Mouse (Mus musculus) hindbrain, embryonic 12.5 days (tissue): ENCODE measurements around the gene Arid4a. TPM values are rescaled to one million over a fixed set of nuclear protein-coding genes. Genes with fewer than 3 reads are reported as not detected.

Experiments
- ATAC-seq: fragments of 200-750 bp; cut with Nextera tagmentation; 2 replicates; pipeline ENCODE4 v1.8.0; 2017; ENCODE audit warnings: moderate TSS enrichment; ENCODE audit not compliant: low FRiP score
- H3K27ac ChIP-seq: fragments of 300-500 bp; sonication (generic); 2 replicates; pipeline ENCODE4 v1.5.1; 2016; ENCODE audit warnings: mild to moderate bottlenecking
- H3K27me3 ChIP-seq: fragments of 300-500 bp; sonication (generic); 2 replicates; pipeline ENCODE4 v1.6.1; 2016; ENCODE audit warnings: mild to moderate bottlenecking
- H3K36me3 ChIP-seq: fragments of 300-500 bp; sonication (generic); 2 replicates; pipeline ENCODE4 v1.6.1; 2016; ENCODE audit warnings: mild to moderate bottlenecking
- H3K4me1 ChIP-seq: fragments of 300-500 bp; sonication (generic); 2 replicates; pipeline ENCODE4 v1.6.1; 2016
- H3K4me2 ChIP-seq: fragments of 300-500 bp; sonication (generic); replicated peaks from 2 replicates; pipeline ENCODE4 v1.6.1; 2016; ENCODE audit warnings: mild to moderate bottlenecking
- H3K4me3 ChIP-seq: fragments of 300-500 bp; sonication (generic); 2 replicates; pipeline ENCODE4 v1.5.1; 2016; ENCODE audit warnings: mild to moderate bottlenecking
- H3K9ac ChIP-seq: fragments of 300-500 bp; sonication (generic); 2 replicates; pipeline ENCODE4 v1.6.1; 2016; ENCODE audit warnings: mild to moderate bottlenecking, moderate library complexity
- H3K9me3 ChIP-seq: fragments of 300-500 bp; sonication (generic); replicated peaks from 2 replicates; pipeline ENCODE4 v1.6.1; 2016; ENCODE audit warnings: mild to moderate bottlenecking
- WGBS: fragments of 180-500 bp; shearing (Covaris S2); methylation state at CpG from one replicate; pipeline ENCODE4 v1.1.7; 2016; 5-methylcytosine and 5-hydroxymethylcytosine counted together
- polyA plus RNA-seq: library from polyadenylated mRNA; unstranded; fragments of >200 nt; fragmentation: Nextera tagmentation; extraction: Ambion mirVana; gene quantifications from 2 replicates; pipeline ENCODE4 v1.2.1, GENCODE M21; 2016

Arid4a gene
- polyA plus RNA-seq = 35.1 and 36.4 TPM in 2 replicates

GRCm38 (mm10) chr12:71015363-71016210 is at the start of gene Arid4a:
TSS of gene Arid4a (plus strand) at chr12:71015990.
- no peaks in the 10 kb centered on the region for H3K9me3 ChIP-seq
- WGBS = under 1% methylated on average over 61 of the region's 61 CpGs

DNA sequence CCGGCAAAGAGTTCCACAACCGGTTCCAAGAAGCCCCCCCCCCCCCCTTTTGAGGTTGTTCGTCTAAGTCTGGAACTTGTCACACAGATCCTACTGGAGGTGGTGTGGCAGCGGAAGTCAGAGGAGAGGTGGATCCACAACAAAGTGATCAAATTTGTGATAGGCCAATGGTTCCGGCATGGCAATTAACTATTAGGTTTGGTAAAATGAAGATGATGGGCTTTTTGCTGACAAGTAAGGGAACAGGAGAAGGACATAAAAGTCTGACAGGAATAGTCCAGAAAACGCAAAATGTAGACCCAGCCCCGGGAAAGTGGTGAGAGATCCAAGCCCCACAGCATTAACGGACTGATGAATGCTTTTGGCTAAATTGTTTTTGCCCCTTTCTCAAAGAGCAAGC is 48.2 kb upstream of the Arid4a start:
- H3K27me3 ChIP-seq = no peaks in the 10 kb centered on the region
- peak overlapping the region; percentile 49 for H3K4me3 ChIP-seq
- peaks cover 14% of the 10 kb centered on the region for H3K36me3 ChIP-seq
- 53% methylated on average over 8 of the region's 8 CpGs for WGBS
- peak overlapping the region; percentile 86 for H3K27ac ChIP-seq
- H3K9ac ChIP-seq = peak overlapping the region; percentile 58; the same call in 1 of the 2 replicates
- peaks cover 6% of the 10 kb centered on the region; the same call in 1 of the 2 replicates for H3K4me1 ChIP-seq
- H3K9me3 ChIP-seq = no peaks in the 10 kb centered on the region
- H3K4me2 ChIP-seq = peak overlapping the region; percentile 60
- ATAC-seq = peak; percentile 1; the same call in 1 of the 2 replicates

More at GRCm38 (mm10) chr12:71015363-71016210, at the start of gene Arid4a:
- H3K4me1 ChIP-seq = peaks cover 21% of the 10 kb centered on the region
- no peaks in the 10 kb centered on the region for H3K27me3 ChIP-seq
- peak within 1 kb of the TSS; percentile 94 for H3K4me3 ChIP-seq
- peak within 1 kb of the TSS; percentile 79 for H3K4me2 ChIP-seq
- peak within 1 kb of the TSS; percentile 98 for H3K27ac ChIP-seq
- peaks cover 17% of the 10 kb centered on the region; the same call in 1 of the 2 replicates for H3K36me3 ChIP-seq
- peak within 1 kb of the TSS; percentile 93 for H3K9ac ChIP-seq
- peak; percentile 99 for ATAC-seq

DNA sequence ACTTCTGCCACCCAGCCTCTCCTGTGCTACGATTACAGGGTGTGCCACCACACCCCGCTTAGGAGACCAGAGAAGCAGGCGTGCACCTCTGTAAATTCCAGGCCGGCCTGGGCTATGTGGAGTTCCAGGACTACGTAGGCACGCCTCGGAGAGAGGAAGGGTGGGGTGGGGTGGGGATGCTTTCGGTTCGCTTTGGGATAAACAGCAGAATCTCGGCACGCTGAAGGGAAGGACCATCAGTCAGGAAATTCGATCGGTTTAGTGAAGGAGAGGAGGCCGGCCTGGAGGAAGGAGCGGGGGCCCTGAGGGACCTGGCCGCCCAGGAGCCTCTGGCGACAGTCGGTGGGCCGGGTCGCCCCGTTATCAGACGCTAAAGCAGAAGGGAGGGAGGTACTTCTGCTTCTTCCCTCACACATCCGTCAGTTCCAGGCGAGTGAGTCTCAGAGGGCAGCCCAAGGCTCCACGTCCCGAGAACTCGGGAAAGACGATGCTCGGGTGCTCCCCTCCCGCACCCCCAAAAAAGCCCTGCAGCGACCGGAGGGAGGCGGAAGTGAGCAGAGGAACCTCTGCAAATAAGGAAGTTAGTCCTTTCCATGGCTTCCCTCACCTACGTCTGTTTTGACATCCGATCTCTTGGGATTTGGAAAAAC is 47.5 kb upstream of the Arid4a start:
- Histone ChIP-seq H3K27me3 (no peaks in the 10 kb centered on the region), H3K36me3 (peaks cover 10% of the 10 kb centered on the region), H3K9ac (peak overlapping the region; percentile 58), H3K9me3 (no peaks in the 10 kb centered on the region), H3K4me3 (peak overlapping the region; percentile 49), H3K27ac (peak overlapping the region; percentile 86), H3K4me2 (peak overlapping the region; percentile 60), H3K4me1 (peaks cover 6% of the 10 kb centered on the region; the same call in 1 of the 2 replicates)
- peak; percentile 86 for ATAC-seq
- WGBS = under 1% methylated on average over 35 of the region's 35 CpGs

DNA sequence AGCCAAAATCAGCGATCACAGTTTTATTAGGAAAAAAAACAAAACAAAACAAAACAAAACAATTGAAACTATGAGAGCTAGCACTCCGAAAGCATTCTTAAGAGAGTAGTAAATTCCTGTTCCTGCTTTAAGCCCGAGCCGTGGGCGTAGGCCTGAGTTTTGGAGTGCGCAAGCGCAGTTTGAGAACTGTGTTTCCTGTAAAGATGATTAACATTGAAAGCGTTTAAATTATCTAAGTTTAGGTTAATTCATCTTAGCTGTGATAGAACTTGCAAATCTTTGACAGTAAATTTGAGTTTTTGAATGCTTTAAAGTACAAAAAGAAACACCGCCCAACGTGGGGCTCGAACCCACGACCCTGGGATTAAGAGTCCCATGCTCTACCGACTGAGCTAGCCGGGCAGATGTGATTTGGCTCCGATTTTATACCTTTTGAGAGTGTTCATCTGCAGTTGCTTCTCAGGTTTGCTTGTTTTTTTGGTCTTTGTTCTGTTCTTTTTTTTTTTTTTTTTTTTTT is 46.9 kb upstream of the Arid4a start:
- Histone ChIP-seq H3K9me3 (no peaks in the 10 kb centered on the region), H3K4me1 (peaks cover 6% of the 10 kb centered on the region; the same call in 1 of the 2 replicates), H3K27ac (peak overlapping the region; percentile 86), H3K36me3 (peaks cover 4% of the 10 kb centered on the region), H3K9ac (peak overlapping the region; percentile 58; the same call in 1 of the 2 replicates), H3K27me3 (no peaks in the 10 kb centered on the region), H3K4me3 (peak overlapping the region; percentile 49), H3K4me2 (peak overlapping the region; percentile 60)
- 1% methylated on average over 15 of the region's 15 CpGs for WGBS
- ATAC-seq = peak; percentile 73

DNA sequence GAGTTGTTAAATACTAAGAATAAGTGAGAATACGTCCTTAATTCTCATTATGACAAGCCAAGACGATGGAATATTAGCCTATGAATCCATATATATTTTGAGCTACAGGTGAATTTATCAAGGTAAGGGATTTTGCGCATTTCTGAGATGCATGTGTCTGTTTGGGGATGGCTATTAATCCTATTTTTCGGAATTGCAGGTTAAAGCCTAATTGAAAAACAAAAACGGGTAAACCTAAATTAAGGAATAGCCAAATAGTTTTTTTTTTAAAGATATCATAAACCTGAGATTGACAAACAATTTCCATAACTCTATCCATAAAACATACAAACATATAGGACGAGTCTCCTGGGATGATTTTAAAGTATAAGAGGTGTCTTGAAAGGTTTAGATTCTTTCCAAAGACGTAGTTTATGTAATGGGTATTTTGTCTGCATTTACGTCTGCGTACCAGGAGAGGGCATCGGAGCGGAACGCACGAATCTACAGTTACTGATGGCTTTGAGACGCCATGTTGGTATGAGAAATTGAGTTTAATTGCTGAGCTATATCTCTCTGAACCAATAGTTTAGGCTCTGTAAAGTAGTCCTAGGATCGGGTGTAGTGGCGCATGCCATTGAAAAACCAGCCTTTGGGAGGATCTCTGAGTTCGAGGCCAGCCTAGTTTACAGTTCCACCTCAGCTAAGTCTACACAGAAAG is 46.2 kb upstream of the Arid4a start:
- no peaks in the 10 kb centered on the region for H3K9me3 ChIP-seq
- H3K36me3 ChIP-seq = no peaks in the 10 kb centered on the region
- no peaks in the 10 kb centered on the region for H3K27me3 ChIP-seq
- 4% methylated on average over 17 of the region's 17 CpGs for WGBS
- peak overlapping the region; percentile 49 for H3K4me2 ChIP-seq
- H3K27ac ChIP-seq = peak overlapping the region; percentile 48; the same call in 1 of the 2 replicates
- peaks cover 6% of the 10 kb centered on the region; the same call in 1 of the 2 replicates for H3K4me1 ChIP-seq
- H3K4me3 ChIP-seq = peak overlapping the region; percentile 26
- no peak overlapping the region for H3K9ac ChIP-seq
- no peak for ATAC-seq

DNA sequence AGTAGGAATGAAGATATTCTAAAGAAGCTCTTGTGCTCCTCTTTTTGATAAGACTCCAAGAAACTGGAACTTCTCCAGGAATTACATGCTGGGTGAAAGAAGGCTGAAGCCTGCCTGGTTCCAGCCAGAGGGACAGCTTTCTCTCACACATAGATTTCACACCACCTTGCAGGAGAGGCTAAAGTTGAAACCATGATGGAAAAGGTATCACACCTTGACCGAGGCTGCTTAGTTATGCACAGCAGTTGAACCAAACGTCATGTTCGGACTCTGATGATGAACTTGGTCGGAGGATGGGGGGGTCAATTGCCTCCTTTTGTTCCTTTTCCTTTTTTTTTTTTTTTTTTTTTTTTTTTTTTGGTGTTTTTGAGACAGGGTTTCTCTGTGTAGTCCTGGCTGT is 42.0 kb upstream of the Arid4a start:
- H3K9ac ChIP-seq = no peak overlapping the region
- peak overlapping the region; percentile 43; the same call in 1 of the 2 replicates for H3K4me2 ChIP-seq
- ATAC-seq = no peak
- no peak overlapping the region for H3K27ac ChIP-seq
- H3K36me3 ChIP-seq = no peaks in the 10 kb centered on the region
- H3K4me1 ChIP-seq = peaks cover 11% of the 10 kb centered on the region
- WGBS = 91% methylated on average over 4 of the region's 4 CpGs
- no peaks in the 10 kb centered on the region for H3K9me3 ChIP-seq
- no peaks in the 10 kb centered on the region for H3K27me3 ChIP-seq
- no peak overlapping the region for H3K4me3 ChIP-seq

GRCm38 (mm10) chr12:70974441-70975266 is 41.1 kb upstream of the Arid4a start, which contains the start of gene Psma3:
TSS of gene Psma3 (plus strand) at chr12:70974621.
- Histone ChIP-seq H3K4me2 (peak within 1 kb of the TSS; percentile 67), H3K4me1 (peaks cover 11% of the 10 kb centered on the region), H3K9me3 (no peaks in the 10 kb centered on the region), H3K36me3 (peaks cover 5% of the 10 kb centered on the region; the same call in 1 of the 2 replicates), H3K27me3 (no peaks in the 10 kb centered on the region), H3K9ac (peak within 1 kb of the TSS; percentile 93), H3K4me3 (peak within 1 kb of the TSS; percentile 84), H3K27ac (peak within 1 kb of the TSS; percentile 96)
- WGBS = under 1% methylated on average over 66 of the region's 71 CpGs
- ATAC-seq = peak; percentile 99

GRCm38 (mm10) chr12:70975406-70975805 is 40.4 kb upstream of the Arid4a start:
- Histone ChIP-seq H3K27ac (peak overlapping the region; percentile 96), H3K4me1 (peaks cover 11% of the 10 kb centered on the region), H3K9me3 (no peaks in the 10 kb centered on the region), H3K27me3 (no peaks in the 10 kb centered on the region), H3K36me3 (peaks cover 11% of the 10 kb centered on the region; the same call in 1 of the 2 replicates), H3K4me3 (peak overlapping the region; percentile 84), H3K9ac (peak overlapping the region; percentile 93), H3K4me2 (peak overlapping the region; percentile 67)
- no peak for ATAC-seq
- 24% methylated on average over 10 of the region's 10 CpGs for WGBS

DNA sequence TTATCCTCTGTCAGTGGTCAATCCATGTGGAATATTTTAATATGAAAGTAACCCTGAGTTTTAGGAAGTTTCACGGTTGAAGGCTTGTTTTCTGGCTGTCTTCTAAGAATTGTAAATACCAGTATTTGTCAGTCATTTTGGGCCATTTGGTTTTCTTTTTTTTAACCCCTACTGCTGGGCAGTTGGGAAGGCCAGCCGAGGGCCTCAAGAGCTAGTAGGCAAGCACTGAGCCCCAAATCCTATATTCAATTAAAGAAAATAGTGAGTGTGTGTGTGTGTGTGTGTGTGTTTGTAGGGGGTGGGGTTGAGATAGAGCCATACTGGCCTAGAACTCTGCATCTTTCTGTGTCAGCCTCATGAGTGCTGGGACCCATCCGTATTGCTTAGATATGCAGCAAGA is 39.9 kb upstream of the Arid4a start:
- Histone ChIP-seq H3K27ac (no peak overlapping the region), H3K4me1 (peaks cover 11% of the 10 kb centered on the region), H3K9ac (peak overlapping the region; percentile 93; the same call in 1 of the 2 replicates), H3K4me3 (peak overlapping the region; percentile 84), H3K4me2 (peak overlapping the region; percentile 67), H3K36me3 (peaks cover 15% of the 10 kb centered on the region; the same call in 1 of the 2 replicates), H3K9me3 (no peaks in the 10 kb centered on the region), H3K27me3 (no peaks in the 10 kb centered on the region)
- no peak for ATAC-seq
- 85% methylated on average over 3 of the region's 3 CpGs for WGBS

- 90% methylated on average over 7 of the region's 7 CpGs for WGBS
- Histone ChIP-seq H3K27ac (no peak overlapping the region), H3K9me3 (no peaks in the 10 kb centered on the region), H3K4me1 (peaks cover 11% of the 10 kb centered on the region), H3K4me3 (no peak overlapping the region), H3K27me3 (no peaks in the 10 kb centered on the region), H3K4me2 (no peak overlapping the region), H3K9ac (no peak overlapping the region), H3K36me3 (peaks cover 31% of the 10 kb centered on the region)
- ATAC-seq = no peak
Observed at GRCm38 (mm10) chr12:70978345-70978744, 37.4 kb upstream of the Arid4a start.
